Mouse (Mus musculus): ENCODE measurements around the gene Spsb4. TPM values are rescaled to one million over a fixed set of nuclear protein-coding genes. Genes with fewer than 3 reads are reported as not detected.
A peak's percentile ranks its signal among the peaks of the same experiment; 100 is the strongest.

Spsb4 gene
- 26.6 and 34.0 TPM in 2 replicates for polyA plus RNA-seq (2014; fragmentation: Nextera tagmentation; extraction: Ambion mirVana)

GRCm38 (mm10) chr9:97018677-97019147, at the start of gene Spsb4:
Gene Spsb4, minus strand, starts transcription at chr9:97018843.
- Histone ChIP-seq H3K9me3 (ENCODE audit: control insufficient read depth, low read length) (no peaks in the 10 kb centered on the region), H3K4me1 (replicated peaks; ENCODE audit: control insufficient read depth, insufficient read depth, low read length) (peaks cover 43% of the 10 kb centered on the region)
- WGBS = under 1% methylated on average over 29 of the region's 47 CpGs

GRCm38 (mm10) chr9:97067761-97068160, 49.1 kb upstream of the Spsb4 start:
- Histone ChIP-seq H3K4me3 (replicated peaks; ENCODE audit: low read length) (no peak overlapping the region), H3K27me3 (ENCODE audit: control insufficient read depth, insufficient read depth, low read length) (no peaks in the 10 kb centered on the region), H3K4me2 (replicated peaks) (no peak overlapping the region), H3K36me3 (replicated peaks; ENCODE audit: control insufficient read depth, insufficient read depth) (no peaks in the 10 kb centered on the region), H3K4me1 (replicated peaks; ENCODE audit: control insufficient read depth, insufficient read depth, low read length) (peaks cover 10% of the 10 kb centered on the region; the same call in 1 of the 2 replicates), H3K9me3 (ENCODE audit: control insufficient read depth, low read length) (no peaks in the 10 kb centered on the region), H3K27ac (no peak overlapping the region), H3K9ac (no peak overlapping the region)
- ATAC-seq (ENCODE audit: low FRiP score) (no peak), DNase-seq (ENCODE audit: low spot score) (no peak)
- 69% methylated on average over 6 of the region's 6 CpGs for WGBS

More at GRCm38 (mm10) chr9:97018677-97019147, at the start of gene Spsb4:
- peak within 1 kb of the TSS; percentile 85 for H3K9ac ChIP-seq
- H3K27ac ChIP-seq = peak within 1 kb of the TSS; percentile 96
- no peaks in the 10 kb centered on the region for H3K27me3 ChIP-seq (ENCODE audit: control insufficient read depth, insufficient read depth, low read length)
- peak; percentile 89 for ATAC-seq (ENCODE audit: low FRiP score)
- peak within 1 kb of the TSS; percentile 61 for H3K4me3 ChIP-seq (replicated peaks; ENCODE audit: low read length)
- no peaks in the 10 kb centered on the region for H3K36me3 ChIP-seq (replicated peaks; ENCODE audit: control insufficient read depth, insufficient read depth)
- DNase-seq (ENCODE audit: low spot score) = peak; percentile 81
- H3K4me2 ChIP-seq (replicated peaks) = peak within 1 kb of the TSS; percentile 68

DNA sequence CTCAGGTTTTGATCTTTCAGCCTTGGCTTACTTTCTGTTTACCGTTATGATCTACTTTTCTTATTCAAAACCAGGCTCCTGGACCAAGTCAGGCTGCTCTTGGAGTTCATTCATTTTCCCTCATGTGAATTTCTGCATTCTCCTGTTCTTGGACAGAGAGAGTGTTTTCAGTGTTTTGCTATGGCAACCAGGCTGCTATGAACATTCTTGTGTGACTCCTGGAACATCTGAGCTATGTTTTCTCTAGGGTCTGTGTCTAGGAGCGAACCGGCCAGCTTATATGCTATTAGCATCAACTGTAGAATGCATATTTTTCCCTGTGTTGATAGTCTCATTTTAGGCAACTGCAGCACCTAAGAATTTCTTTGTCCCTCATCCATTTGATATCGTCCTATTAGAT, 47.2 kb upstream of the Spsb4 start:
- Histone ChIP-seq H3K9ac (no peak overlapping the region), H3K27me3 (ENCODE audit: control insufficient read depth, insufficient read depth, low read length) (no peaks in the 10 kb centered on the region), H3K4me3 (replicated peaks; ENCODE audit: low read length) (no peak overlapping the region), H3K36me3 (replicated peaks; ENCODE audit: control insufficient read depth, insufficient read depth) (no peaks in the 10 kb centered on the region), H3K4me2 (replicated peaks) (no peak overlapping the region), H3K27ac (no peak overlapping the region), H3K4me1 (replicated peaks; ENCODE audit: control insufficient read depth, insufficient read depth, low read length) (peaks cover 10% of the 10 kb centered on the region; the same call in 1 of the 2 replicates), H3K9me3 (ENCODE audit: control insufficient read depth, low read length) (no peaks in the 10 kb centered on the region)
- 50% methylated on average over 4 of the region's 4 CpGs for WGBS
- no peak for ATAC-seq (ENCODE audit: low FRiP score)
- no peak for DNase-seq (ENCODE audit: low spot score)

DNA sequence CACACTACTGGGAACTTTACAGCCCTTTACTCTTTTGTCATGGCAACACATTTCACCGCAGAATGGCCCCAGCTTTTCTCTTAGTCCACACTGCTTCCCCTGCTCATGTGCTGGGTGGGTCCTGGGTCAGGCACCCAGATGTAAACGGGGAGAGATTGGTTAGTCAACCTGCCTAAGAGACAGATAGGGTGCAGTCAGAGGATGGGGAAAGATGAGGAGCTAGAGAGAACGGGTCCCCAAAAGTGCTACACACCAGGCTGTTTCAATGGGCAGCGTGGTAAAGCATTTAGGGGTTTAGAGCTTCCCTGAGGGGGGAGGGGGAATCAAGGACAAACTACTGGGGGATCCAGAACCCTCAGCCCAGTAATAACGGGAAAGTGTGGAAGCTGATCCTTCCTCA, 46.6 kb upstream of the Spsb4 start:
- peaks cover 13% of the 10 kb centered on the region; the same call in 1 of the 2 replicates for H3K4me1 ChIP-seq (replicated peaks; ENCODE audit: control insufficient read depth, insufficient read depth, low read length)
- no peak overlapping the region for H3K9ac ChIP-seq
- H3K36me3 ChIP-seq (replicated peaks; ENCODE audit: control insufficient read depth, insufficient read depth) = no peaks in the 10 kb centered on the region
- ATAC-seq (ENCODE audit: low FRiP score) (no peak), DNase-seq (ENCODE audit: low spot score) (no peak)
- H3K9me3 ChIP-seq (ENCODE audit: control insufficient read depth, low read length) = no peaks in the 10 kb centered on the region
- 47% methylated on average over 5 of the region's 5 CpGs for WGBS
- H3K27ac ChIP-seq = no peak overlapping the region
- no peak overlapping the region for H3K4me3 ChIP-seq (replicated peaks; ENCODE audit: low read length)
- no peak overlapping the region for H3K4me2 ChIP-seq (replicated peaks)
- no peaks in the 10 kb centered on the region for H3K27me3 ChIP-seq (ENCODE audit: control insufficient read depth, insufficient read depth, low read length)

DNA sequence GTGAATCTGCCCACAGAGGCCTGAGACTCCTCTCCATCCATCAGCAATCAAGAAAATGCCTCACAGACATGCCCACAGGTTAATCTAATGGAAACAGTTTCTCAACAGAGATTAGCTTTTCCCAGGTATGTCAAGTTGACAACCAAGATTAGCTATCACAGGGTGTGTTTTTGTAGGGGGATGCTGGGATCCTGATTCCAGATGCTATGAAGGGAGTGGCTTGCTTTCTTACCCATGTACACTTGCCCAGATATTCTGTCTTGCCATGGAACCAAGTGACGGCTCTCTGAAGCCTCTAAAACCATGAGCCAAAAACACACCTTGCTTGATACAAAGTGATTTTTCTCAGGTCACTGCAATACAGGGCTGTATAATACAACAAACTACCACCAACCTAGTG, 45.5 kb upstream of the Spsb4 start:
- Histone ChIP-seq H3K4me1 (replicated peaks; ENCODE audit: control insufficient read depth, insufficient read depth, low read length) (peaks cover 13% of the 10 kb centered on the region; the same call in 1 of the 2 replicates), H3K27ac (no peak overlapping the region), H3K36me3 (replicated peaks; ENCODE audit: control insufficient read depth, insufficient read depth) (no peaks in the 10 kb centered on the region), H3K9me3 (ENCODE audit: control insufficient read depth, low read length) (no peaks in the 10 kb centered on the region), H3K4me3 (replicated peaks; ENCODE audit: low read length) (no peak overlapping the region), H3K4me2 (replicated peaks) (no peak overlapping the region), H3K9ac (no peak overlapping the region), H3K27me3 (ENCODE audit: control insufficient read depth, insufficient read depth, low read length) (no peaks in the 10 kb centered on the region)
- ATAC-seq (ENCODE audit: low FRiP score) = no peak
- WGBS = 97% methylated on average over 1 of the region's 1 CpGs
- DNase-seq (ENCODE audit: low spot score) = no peak

DNA sequence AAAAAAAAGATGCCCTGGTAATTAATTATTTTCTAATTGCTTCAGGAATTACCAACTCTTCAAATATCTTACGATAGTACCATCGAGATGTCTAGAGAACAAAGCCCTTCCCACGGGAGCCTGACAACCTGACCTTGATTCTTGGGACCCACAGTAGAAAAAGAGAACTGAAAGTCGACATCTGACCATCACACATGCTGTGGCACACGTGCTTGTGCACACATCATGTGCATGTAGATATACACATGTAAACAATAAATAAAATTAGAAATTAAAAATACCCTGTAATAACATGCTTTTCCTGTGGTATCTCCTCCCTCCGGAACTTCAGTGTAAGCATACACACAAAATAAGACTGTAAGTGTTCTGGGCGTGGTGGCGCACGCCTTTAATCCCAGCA, 43.1 kb upstream of the Spsb4 start:
- H3K27me3 ChIP-seq (ENCODE audit: control insufficient read depth, insufficient read depth, low read length) = no peaks in the 10 kb centered on the region
- no peaks in the 10 kb centered on the region for H3K9me3 ChIP-seq (ENCODE audit: control insufficient read depth, low read length)
- 93% methylated on average over 9 of the region's 9 CpGs for WGBS
- no peak overlapping the region for H3K4me2 ChIP-seq (replicated peaks)
- DNase-seq (ENCODE audit: low spot score) = no peak
- H3K9ac ChIP-seq = no peak overlapping the region
- ATAC-seq (ENCODE audit: low FRiP score) = no peak
- H3K27ac ChIP-seq = no peak overlapping the region
- H3K4me1 ChIP-seq (replicated peaks; ENCODE audit: control insufficient read depth, insufficient read depth, low read length) = peaks cover 16% of the 10 kb centered on the region; the same call in 1 of the 2 replicates
- no peaks in the 10 kb centered on the region for H3K36me3 ChIP-seq (replicated peaks; ENCODE audit: control insufficient read depth, insufficient read depth)
- no peak overlapping the region for H3K4me3 ChIP-seq (replicated peaks; ENCODE audit: low read length)

DNA sequence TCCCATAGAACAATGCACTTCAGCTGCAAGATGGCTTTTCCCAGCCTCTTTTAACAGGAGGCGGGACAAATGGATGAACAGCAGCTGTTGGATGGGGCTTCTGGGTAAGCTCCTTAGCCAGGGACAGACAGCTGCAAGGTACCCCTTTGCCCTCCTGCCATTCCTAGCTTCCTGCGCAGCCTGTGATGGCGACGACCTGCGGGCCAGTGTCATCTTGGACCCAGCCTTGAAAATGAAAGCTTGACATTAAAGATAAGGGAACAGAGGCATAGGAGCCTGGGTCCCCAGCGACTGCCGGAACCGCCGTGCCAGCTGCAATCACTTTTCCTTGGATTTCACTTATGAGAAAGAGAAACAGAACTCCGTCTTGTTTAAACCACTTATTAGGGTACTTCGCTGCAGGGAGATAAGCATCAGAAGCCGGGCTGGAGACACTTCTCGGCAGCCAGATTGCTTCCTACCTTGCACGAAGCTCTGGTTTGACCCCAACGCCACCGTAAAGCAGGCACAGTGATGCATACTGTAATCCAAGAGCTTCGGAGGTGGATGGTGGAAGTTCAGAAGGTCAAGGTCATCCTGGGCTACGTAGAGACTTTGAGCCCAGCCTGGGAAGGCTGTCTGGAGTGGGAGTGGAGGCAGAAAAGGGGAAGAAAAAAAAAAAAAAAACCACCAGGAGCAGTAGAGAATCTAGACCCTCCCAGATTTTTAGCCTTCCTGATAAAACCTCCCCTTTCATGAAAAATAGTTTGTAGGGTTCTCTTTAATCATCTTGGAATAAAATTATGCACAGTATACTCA, 38.1 kb upstream of the Spsb4 start:
- 50% methylated on average over 18 of the region's 18 CpGs for WGBS
- no peaks in the 10 kb centered on the region for H3K27me3 ChIP-seq (ENCODE audit: control insufficient read depth, insufficient read depth, low read length)
- peaks cover 18% of the 10 kb centered on the region for H3K4me1 ChIP-seq (replicated peaks; ENCODE audit: control insufficient read depth, insufficient read depth, low read length)
- peak overlapping the region; percentile 33 for H3K4me2 ChIP-seq (replicated peaks)
- no peak for ATAC-seq (ENCODE audit: low FRiP score)
- DNase-seq (ENCODE audit: low spot score) = no peak
- H3K27ac ChIP-seq = peak overlapping the region; percentile 35; the same call in 1 of the 2 replicates
- no peak overlapping the region for H3K9ac ChIP-seq
- H3K9me3 ChIP-seq (ENCODE audit: control insufficient read depth, low read length) = no peaks in the 10 kb centered on the region
- H3K4me3 ChIP-seq (replicated peaks; ENCODE audit: low read length) = no peak overlapping the region
- H3K36me3 ChIP-seq (replicated peaks; ENCODE audit: control insufficient read depth, insufficient read depth) = no peaks in the 10 kb centered on the region

DNA sequence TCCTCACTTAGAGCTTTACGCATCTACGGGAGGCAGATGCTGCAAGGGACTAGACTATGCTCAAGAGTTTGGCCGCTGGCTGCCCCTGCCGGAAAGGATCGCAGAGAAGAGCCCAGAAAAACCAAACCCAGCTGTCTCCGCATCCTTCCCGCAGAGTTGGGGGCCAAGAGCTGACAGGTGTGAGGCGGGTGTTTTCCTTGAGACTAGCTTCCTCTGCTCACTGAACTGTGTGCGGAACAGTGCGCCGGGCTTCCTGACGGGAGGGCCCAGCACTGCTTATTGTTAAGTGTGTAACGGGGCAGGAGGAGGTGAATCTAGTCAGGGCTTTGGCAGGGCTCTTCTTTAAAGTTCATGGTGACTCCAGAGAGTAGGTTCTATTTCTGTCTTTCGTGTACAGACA, 37.3 kb upstream of the Spsb4 start:
- Histone ChIP-seq H3K4me1 (replicated peaks; ENCODE audit: control insufficient read depth, insufficient read depth, low read length) (peaks cover 18% of the 10 kb centered on the region), H3K9me3 (ENCODE audit: control insufficient read depth, low read length) (no peaks in the 10 kb centered on the region), H3K4me2 (replicated peaks) (no peak overlapping the region), H3K4me3 (replicated peaks; ENCODE audit: low read length) (no peak overlapping the region), H3K9ac (no peak overlapping the region), H3K27ac (peak overlapping the region; percentile 26; the same call in 1 of the 2 replicates), H3K27me3 (ENCODE audit: control insufficient read depth, insufficient read depth, low read length) (no peaks in the 10 kb centered on the region), H3K36me3 (replicated peaks; ENCODE audit: control insufficient read depth, insufficient read depth) (no peaks in the 10 kb centered on the region)
- DNase-seq (ENCODE audit: low spot score) = no peak
- 34% methylated on average over 14 of the region's 14 CpGs for WGBS
- no peak for ATAC-seq (ENCODE audit: low FRiP score)

DNA sequence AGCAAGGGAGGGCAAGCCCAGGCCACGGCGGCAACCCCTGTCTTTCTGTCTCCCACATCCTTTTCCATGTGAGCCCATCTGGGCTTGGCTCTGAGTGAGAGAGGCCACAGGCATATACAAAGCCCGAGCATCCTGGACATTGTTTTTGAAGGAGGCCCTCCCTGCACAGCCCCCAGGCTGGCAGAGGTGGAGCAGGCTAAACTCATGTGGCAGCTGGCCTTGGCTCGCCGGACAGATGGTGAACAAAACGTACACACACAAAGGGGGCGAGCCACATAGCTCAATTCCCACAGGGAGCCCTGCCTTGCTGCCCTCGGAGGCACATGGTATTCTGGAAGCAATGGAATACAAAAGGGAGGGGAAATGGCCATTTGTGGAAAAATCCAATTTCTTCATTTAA, 32.5 kb upstream of the Spsb4 start:
- H3K27ac ChIP-seq = 0 out of 2 replicates have a peak overlapping the region, but pooled peaks have one; percentile 7
- 4% methylated on average over 8 of the region's 8 CpGs for WGBS

More for the DNA sequence above, 32.5 kb upstream of the Spsb4 start:
- Histone ChIP-seq H3K4me2 (replicated peaks) (no peak overlapping the region), H3K4me1 (replicated peaks; ENCODE audit: control insufficient read depth, insufficient read depth, low read length) (peaks cover 6% of the 10 kb centered on the region; the same call in 1 of the 2 replicates), H3K27me3 (ENCODE audit: control insufficient read depth, insufficient read depth, low read length) (no peaks in the 10 kb centered on the region), H3K36me3 (replicated peaks; ENCODE audit: control insufficient read depth, insufficient read depth) (no peaks in the 10 kb centered on the region), H3K9me3 (ENCODE audit: control insufficient read depth, low read length) (no peaks in the 10 kb centered on the region; the same call in 1 of the 2 replicates), H3K4me3 (replicated peaks; ENCODE audit: low read length) (no peak overlapping the region), H3K9ac (no peak overlapping the region)
- peak; percentile 84 for ATAC-seq (ENCODE audit: low FRiP score)
- no peak for DNase-seq (ENCODE audit: low spot score)
